Mouse (Mus musculus) liver, postnatal 0 days (tissue): ENCODE measurements at regions not wholly inside any gene's neighbourhood (a gene's known extent, or its start where the extent isn't known, plus 50 kb on each side); places are given as distances from the start of the nearest gene placed in this dataset.

ENCODE experiments used
- CTCF ChIP-seq: sonication (generic); IDR thresholded peaks from 2 replicates; pipeline ENCODE4 v1.5.1; 2016; ENCODE audit warnings: antibody characterized with exemption, low read depth
- EP300 ChIP-seq: IDR thresholded peaks from 2 replicates; pipeline ENCODE4 v1.6.1; 2016; ENCODE audit warnings: antibody characterized with exemption, low read depth, mild to moderate bottlenecking

GRCm38 (mm10) chr1:23653628-23654027 lies 107.9 kb upstream of the B3gat2 start:
- TF ChIP-seq CTCF: no peak
- TF ChIP-seq EP300: no peak
